Mouse (Mus musculus) WW6 (cell line): ENCODE results near the gene Hspa5.
"Not testable (repeated sequence)": the region's sequence is repeated elsewhere in the genome, so short reads cannot be mapped to it uniquely, and the experiment has no call there.

ENCODE experiments used
- DNase-seq: peaks from one replicate; pipeline ENCODE4 v3.0.0-alpha.2; 2013; ENCODE audit warnings: low read depth, low spot score

The Hspa5 gene

GRCm38 (mm10) chr2:34805364-34805950 lies 33.7 kb downstream of the Hspa5 start:
- DNase-seq: no peak

- no peak for DNase-seq
These were observed 36.3 kb downstream of the Hspa5 start for GRCm38 (mm10) chr2:34808057-34808456.

- no peak for DNase-seq
These were observed 37.8 kb downstream of the Hspa5 start for GRCm38 (mm10) chr2:34809568-34809967.

- no peak for DNase-seq
These were observed 39.0 kb downstream of the Hspa5 start for GRCm38 (mm10) chr2:34810775-34811174.

- no peak for DNase-seq
These were observed 40.9 kb downstream of the Hspa5 start for GRCm38 (mm10) chr2:34812706-34813105.

GRCm38 (mm10) chr2:34815893-34816292 lies 44.1 kb downstream of the Hspa5 start:
- DNase-seq: not testable (repeated sequence)

GRCm38 (mm10) chr2:34818492-34818891 lies 46.7 kb downstream of the Hspa5 start:
- DNase-seq: no peak

- DNase-seq: peak; percentile 83
These were observed 54.2 kb downstream of the Hspa5 start, which contains the start of gene Fbxw2 for GRCm38 (mm10) chr2:34825827-34826459. TSS of gene Fbxw2 (minus strand) at chr2:34826311.

GRCm38 (mm10) chr2:34826460-34827231 lies 54.9 kb downstream of the Hspa5 start:
- no peak for DNase-seq
